Mouse (Mus musculus) C2C12 (cell line): ENCODE data around the gene Gm13889. TPM values are rescaled to one million over a fixed set of nuclear protein-coding genes. Genes with fewer than 3 reads are reported as not detected.

Experiments
- H3K27me3 ChIP-seq: one replicate; pipeline ENCODE4 v1.6.1; 2011; ENCODE audit not compliant: control insufficient read depth, insufficient read depth, insufficient read length
- H3K36me3 ChIP-seq: one replicate; pipeline ENCODE4 v1.6.1; 2011; ENCODE audit not compliant: control insufficient read depth, insufficient read depth
- H3K4me3 ChIP-seq: one replicate; pipeline ENCODE4 v1.5.1; 2011; ENCODE audit warnings: mild to moderate bottlenecking, control low read depth; ENCODE audit not compliant: poor library complexity, insufficient read depth, severe bottlenecking
- H3K79me2 ChIP-seq: one replicate; pipeline ENCODE4 v1.6.1; 2011; ENCODE audit not compliant: control insufficient read depth, insufficient read depth
- H3K79me3 ChIP-seq: one replicate; pipeline ENCODE4 v1.6.1; 2011; ENCODE audit warnings: low read depth, control low read depth
- H3ac ChIP-seq: one replicate; pipeline ENCODE3; 2011; ENCODE audit warnings: low read depth; ENCODE audit not compliant: control insufficient read depth, insufficient read length
- CEBPB ChIP-seq: IDR thresholded peaks from one replicate; pipeline ENCODE4 v1.6.1; 2011; ENCODE audit warnings: low read depth, mild to moderate bottlenecking, control low read depth, moderate library complexity
- CTCF ChIP-seq: IDR thresholded peaks from one replicate; pipeline ENCODE4 v1.5.1; 2011; ENCODE audit not compliant: control insufficient read depth, insufficient read depth, insufficient read length
- FOSL1 ChIP-seq: IDR thresholded peaks from one replicate; pipeline ENCODE4 v1.8.0; 2011; ENCODE audit warnings: mild to moderate bottlenecking, low read length; ENCODE audit not compliant: poor library complexity, insufficient read depth, severe bottlenecking
- MAX ChIP-seq: IDR thresholded peaks from one replicate; pipeline ENCODE4 v1.6.1; 2011; ENCODE audit warnings: mild to moderate bottlenecking, control low read depth
- MYOD1 ChIP-seq: IDR thresholded peaks from one replicate; pipeline ENCODE4 v1.6.1; 2011; ENCODE audit warnings: low read depth; ENCODE audit not compliant: control insufficient read depth, insufficient read length
- MYOG ChIP-seq: IDR thresholded peaks from one replicate; pipeline ENCODE4 v1.6.1; 2011; ENCODE audit not compliant: control insufficient read depth, insufficient read length; ENCODE audit errors: extremely low read depth
- USF1 ChIP-seq: IDR thresholded peaks from one replicate; pipeline ENCODE4 v1.6.1; 2011; ENCODE audit warnings: low read depth, mild to moderate bottlenecking, control low read depth, moderate library complexity
- polyA plus RNA-seq: library from polyadenylated mRNA; unstranded; fragments of >200 nt; fragmentation: generic; extraction: Trizol; gene quantifications from one replicate; pipeline ENCODE4 v1.2.1, GENCODE M21; 2012; ENCODE audit warnings: missing spikeins

Gm13889 gene
- polyA plus RNA-seq, 1 experiment, result 0.67 TPM

DNA sequence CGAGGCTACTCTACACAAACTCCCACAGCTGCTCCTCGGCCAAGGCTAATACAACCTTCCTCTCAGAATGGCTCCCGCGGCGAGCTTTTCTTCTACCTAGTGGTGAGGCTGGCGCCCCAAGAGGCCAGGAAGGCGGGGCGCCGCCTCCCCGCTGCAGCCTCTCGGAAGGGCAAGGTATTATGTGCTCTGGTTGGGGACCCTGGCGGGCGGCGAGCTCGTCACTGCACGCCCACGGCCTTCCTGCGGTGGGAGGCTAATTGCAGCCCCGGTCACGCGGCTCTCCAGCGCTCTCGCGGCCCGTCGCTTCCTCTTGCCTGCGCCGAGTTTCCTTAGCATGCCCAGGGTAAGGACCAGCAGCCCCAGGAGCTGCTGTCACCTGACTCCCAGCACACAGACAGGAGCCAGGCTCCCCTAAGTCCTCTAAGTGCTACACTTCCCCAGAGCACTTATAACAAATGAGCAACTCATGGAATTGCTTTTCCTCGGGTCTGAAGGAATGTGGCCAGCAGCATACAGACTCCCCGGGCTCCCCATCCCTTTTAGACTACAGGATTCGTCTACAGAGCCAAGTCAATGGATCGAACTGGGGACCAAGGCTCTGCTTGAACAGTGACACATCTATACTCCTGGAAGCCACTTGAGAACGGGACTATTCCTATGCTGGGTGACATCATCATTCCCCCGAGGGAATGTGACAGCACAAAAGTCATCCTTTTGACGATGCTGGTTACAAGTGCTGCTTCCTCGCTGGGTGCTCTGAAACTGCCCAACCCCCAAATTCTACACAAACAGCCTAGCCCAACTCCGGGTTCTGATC is 19.6 kb upstream of the Gm13889 start:
- Histone ChIP-seq H3K79me3 (no peaks in the 10 kb centered on the region), H3K36me3 (peaks cover 11% of the 10 kb centered on the region), H3ac (no peak overlapping the region), H3K79me2 (no peaks in the 10 kb centered on the region), H3K27me3 (peaks cover 4% of the 10 kb centered on the region), H3K4me3 (no peak overlapping the region)
- TF ChIP-seq FOSL1, result no peak
- TF ChIP-seq CTCF, result no peak
- TF ChIP-seq USF1, result no peak
- no peak for TF ChIP-seq MAX
- TF ChIP-seq CEBPB, result no peak
- TF ChIP-seq MYOD1, result no peak
- no peak for TF ChIP-seq MYOG

DNA sequence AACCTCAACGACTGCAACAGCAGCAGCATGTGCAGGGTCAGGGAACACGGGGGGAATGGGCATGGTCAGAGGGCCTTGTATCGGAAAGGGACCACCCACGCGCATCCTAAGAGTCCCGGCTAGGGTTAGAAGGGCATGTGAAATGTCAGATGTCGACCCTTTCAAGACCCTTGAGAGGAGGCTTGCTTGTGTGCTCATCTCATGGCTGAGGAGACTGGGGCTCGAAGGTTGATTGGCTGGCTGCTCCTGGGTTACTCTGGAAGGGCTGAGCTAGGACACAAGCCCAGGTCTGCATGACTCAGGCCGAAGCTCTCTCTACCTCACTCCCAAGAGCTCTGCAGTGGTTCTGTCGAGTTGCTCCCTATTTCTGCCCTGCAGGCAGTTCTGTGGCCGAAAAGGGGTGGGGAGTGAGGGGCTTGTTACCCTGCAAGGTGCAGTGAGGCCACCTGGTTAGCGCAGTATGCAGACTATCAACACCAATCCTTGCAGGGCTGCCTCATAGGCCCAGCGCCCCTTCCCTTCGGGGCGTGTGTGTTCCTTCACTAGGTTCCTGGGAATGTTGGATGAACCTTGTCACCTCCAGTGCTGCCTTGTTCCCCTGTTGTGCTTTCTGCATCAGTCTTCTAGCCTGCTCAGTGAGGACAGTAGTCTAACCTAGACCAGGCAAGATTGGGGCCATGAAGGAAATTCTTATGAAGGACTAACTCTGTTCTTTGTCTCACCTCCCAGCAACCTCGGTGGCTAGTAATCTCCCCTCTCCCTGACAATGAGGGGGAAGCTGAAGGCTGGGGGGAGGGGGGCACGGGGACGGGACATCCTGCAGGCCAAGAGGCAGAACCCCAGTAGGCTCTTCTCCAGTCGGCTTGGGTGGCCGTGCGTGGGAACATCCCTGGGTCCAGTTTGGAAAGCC is 18.8 kb upstream of the Gm13889 start:
- H3K4me3 ChIP-seq, result no peak overlapping the region
- TF ChIP-seq USF1 (no peak), CTCF (no peak), CEBPB (no peak), FOSL1 (no peak), MYOD1 (no peak), MYOG (no peak), MAX (no peak)
- no peaks in the 10 kb centered on the region for H3K79me2 ChIP-seq
- H3K27me3 ChIP-seq, result peaks cover 5% of the 10 kb centered on the region
- no peaks in the 10 kb centered on the region for H3K79me3 ChIP-seq
- peaks cover 3% of the 10 kb centered on the region for H3K36me3 ChIP-seq
- no peak overlapping the region for H3ac ChIP-seq

- Histone ChIP-seq H3K36me3 (no peaks in the 10 kb centered on the region), H3K4me3 (no peak overlapping the region), H3K79me2 (no peaks in the 10 kb centered on the region), H3K79me3 (no peaks in the 10 kb centered on the region), H3ac (no peak overlapping the region), H3K27me3 (peaks cover 5% of the 10 kb centered on the region)
- TF ChIP-seq CTCF, result no peak
- no peak for TF ChIP-seq CEBPB
- no peak for TF ChIP-seq MYOG
- no peak for TF ChIP-seq FOSL1
- no peak for TF ChIP-seq USF1
- no peak for TF ChIP-seq MYOD1
- TF ChIP-seq MAX, result no peak
Measured at GRCm38 (mm10) chr2:93975041-93975440, 18.0 kb upstream of the Gm13889 start.

GRCm38 (mm10) chr2:93971647-93972046 is 14.6 kb upstream of the Gm13889 start:
- TF ChIP-seq MYOG (no peak), FOSL1 (no peak), USF1 (no peak), CEBPB (no peak), MAX (no peak), CTCF (no peak), MYOD1 (no peak)
- Histone ChIP-seq H3ac (no peak overlapping the region), H3K79me2 (no peaks in the 10 kb centered on the region), H3K36me3 (no peaks in the 10 kb centered on the region), H3K4me3 (no peak overlapping the region), H3K79me3 (no peaks in the 10 kb centered on the region), H3K27me3 (peaks cover 5% of the 10 kb centered on the region)

- TF ChIP-seq CEBPB (no peak), USF1 (no peak), FOSL1 (no peak), CTCF (no peak), MYOG (no peak), MAX (no peak), MYOD1 (no peak)
- Histone ChIP-seq H3K36me3 (no peaks in the 10 kb centered on the region), H3K27me3 (peaks cover 18% of the 10 kb centered on the region), H3ac (no peak overlapping the region), H3K79me2 (no peaks in the 10 kb centered on the region), H3K79me3 (no peaks in the 10 kb centered on the region), H3K4me3 (no peak overlapping the region)
Measured at GRCm38 (mm10) chr2:93964494-93965160, 7.6 kb upstream of the Gm13889 start.
